Mouse (Mus musculus) hindlimb bud, embryonic 11.5 days (tissue): Measurements from ENCODE around the gene Gm10058.
"Not testable (repeated sequence)": the region's sequence is repeated elsewhere in the genome, so short reads cannot be mapped to it uniquely, and the experiment has no call there.

Source experiments
- DNase-seq: peaks from one replicate; pipeline ENCODE4 v3.0.0-alpha.2; 2012; ENCODE audit warnings: low read depth, low spot score; ENCODE audit errors: extremely low spot score

Gene Gm10058

DNA sequence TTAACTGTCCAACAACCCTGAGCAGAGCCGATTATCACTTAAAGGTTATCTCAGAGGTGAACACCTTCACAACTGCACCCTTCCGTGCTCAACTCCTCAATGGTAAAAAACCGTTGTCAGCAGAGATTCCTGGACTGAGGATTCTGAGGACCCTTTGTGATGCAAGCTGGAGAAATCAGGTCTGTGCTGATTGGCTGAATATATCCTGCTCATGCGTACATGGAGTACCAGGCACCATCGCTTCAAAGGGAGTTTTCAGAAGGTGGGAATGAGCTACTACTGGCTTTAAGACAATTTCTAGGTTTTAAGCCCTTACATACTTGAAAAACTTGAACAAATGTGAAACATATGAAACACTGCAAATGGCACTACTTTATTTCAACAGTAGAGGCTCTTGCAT, at the start of gene Gm10058:
Gene Gm10058, minus strand, starts transcription at position 101 of the 400 bp plus-strand sequence.
- DNase-seq, result not testable (repeated sequence)
